Mouse (Mus musculus) NIH3T3 (cell line): ENCODE measurements around the gene Plekha1.

Experiments
- DNase-seq: peaks from one replicate; pipeline ENCODE4 v3.0.0-alpha.2; 2012; ENCODE audit warnings: low read depth

Gene Plekha1

DNA sequence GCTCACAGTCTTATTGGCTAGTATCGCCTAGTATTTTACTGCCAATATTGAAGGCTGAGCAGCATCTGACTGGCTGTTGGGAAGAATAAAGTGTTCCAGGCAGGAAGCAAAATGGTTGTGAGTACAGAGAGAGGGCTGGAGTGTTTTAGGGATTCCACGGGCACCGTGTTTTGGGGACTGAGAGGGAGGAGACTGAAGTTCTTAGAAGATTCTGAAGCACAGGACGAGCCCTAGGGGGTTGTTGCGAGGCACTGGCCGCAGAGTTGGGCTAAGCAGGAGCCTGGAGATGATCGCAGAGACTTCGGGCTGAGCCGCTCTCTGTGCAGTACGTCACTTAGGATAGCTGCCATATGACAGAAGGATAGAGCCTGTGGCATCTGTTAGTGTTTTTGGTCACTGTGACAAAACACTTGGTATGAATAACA, 88.6 kb downstream of the Plekha1 start:
- DNase-seq, result no peak

GRCm38 (mm10) chr7:130958551-130958950, 93.0 kb downstream of the Plekha1 start:
- DNase-seq, result no peak

GRCm38 (mm10) chr7:130959868-130960267, 94.3 kb downstream of the Plekha1 start:
- DNase-seq, result peak; percentile 77

DNA sequence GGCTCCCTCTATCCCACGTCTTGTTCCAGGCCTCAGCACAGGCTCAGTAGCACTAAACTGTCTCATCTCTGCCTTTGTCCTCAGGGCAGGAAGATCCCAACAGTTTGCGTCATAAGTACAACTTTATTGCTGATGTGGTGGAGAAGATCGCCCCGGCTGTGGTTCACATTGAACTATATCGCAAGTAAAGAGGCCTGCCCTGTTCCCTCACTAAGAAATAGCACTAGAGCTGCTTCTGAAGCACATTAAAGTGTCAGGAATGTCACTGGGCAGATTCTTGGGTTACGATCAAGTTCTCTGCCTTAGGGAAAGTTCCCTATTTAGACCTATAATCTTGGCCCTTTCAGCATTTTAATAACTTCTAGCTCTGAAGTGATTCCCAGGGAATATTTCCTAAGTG, 95.9 kb downstream of the Plekha1 start:
- no peak for DNase-seq
